Mouse (Mus musculus) gastrocnemius, postnatal 25 days (tissue): ENCODE data around the gene Zfp398. TPM values are rescaled to one million over a fixed set of nuclear protein-coding genes. Genes with fewer than 3 reads are reported as not detected.

Source experiments
- DNase-seq: peaks from one replicate; pipeline ENCODE4 v3.0.0; 2022
- long read RNA-seq, 2 experiments: library from polyadenylated mRNA; stranded (forward); transcript quantifications; one replicate each; pipeline ENCODE4 v2.0.0; 2021
- total RNA-seq, 2 experiments: library from RNA; stranded (reverse); gene quantifications; 1 replicate in 1 of 2; 2 replicates in 1 of 2; pipeline ENCODE4 v1.2.3; 2021

The Zfp398 gene
- 1 to 10 TPM; 4.7 to 4.8 TPM for total RNA-seq
- long read RNA-seq, experiment 1: 0 reads
- long read RNA-seq, experiment 2, partial matches to known transcripts: 0 of 1 reads
- long read RNA-seq, experiment 2, other reads (novel, unspliced or antisense): 1 of 1 reads

- DNase-seq: peak; percentile 94
These were observed at the start of gene Zfp398 for GRCm38 (mm10) chr6:47835482-47835983. Zfp398 (plus strand) TSS chr6:47835661.

- DNase-seq: peak; percentile 75
These were observed 47.3 kb upstream of the Zfp398 start for GRCm38 (mm10) chr6:47787941-47788736.

GRCm38 (mm10) chr6:47788821-47789220 is 46.6 kb upstream of the Zfp398 start:
- no peak for DNase-seq

DNA sequence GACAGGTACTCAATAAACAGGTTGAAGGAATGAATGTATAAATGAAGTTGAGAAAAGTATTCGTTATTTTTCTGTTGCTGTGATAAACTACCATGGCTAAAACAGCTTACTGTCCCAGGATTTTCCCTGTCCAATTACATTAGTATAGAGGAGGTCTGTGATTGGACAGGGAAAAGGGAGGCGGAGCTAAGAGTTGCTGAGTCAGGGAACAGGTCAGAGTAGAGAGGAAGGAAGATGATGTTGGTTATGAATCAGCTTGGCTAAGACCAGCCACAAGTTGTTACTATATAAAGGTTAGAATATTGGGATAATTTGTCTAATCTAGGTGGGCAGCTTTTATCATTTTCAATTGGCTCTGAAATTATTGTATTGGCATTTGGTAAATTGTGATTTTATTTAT is 44.7 kb upstream of the Zfp398 start:
- no peak for DNase-seq

GRCm38 (mm10) chr6:47792533-47792932 is 42.9 kb upstream of the Zfp398 start:
- DNase-seq: no peak

- DNase-seq: no peak
These were observed 42.2 kb upstream of the Zfp398 start for GRCm38 (mm10) chr6:47793284-47793683.

DNA sequence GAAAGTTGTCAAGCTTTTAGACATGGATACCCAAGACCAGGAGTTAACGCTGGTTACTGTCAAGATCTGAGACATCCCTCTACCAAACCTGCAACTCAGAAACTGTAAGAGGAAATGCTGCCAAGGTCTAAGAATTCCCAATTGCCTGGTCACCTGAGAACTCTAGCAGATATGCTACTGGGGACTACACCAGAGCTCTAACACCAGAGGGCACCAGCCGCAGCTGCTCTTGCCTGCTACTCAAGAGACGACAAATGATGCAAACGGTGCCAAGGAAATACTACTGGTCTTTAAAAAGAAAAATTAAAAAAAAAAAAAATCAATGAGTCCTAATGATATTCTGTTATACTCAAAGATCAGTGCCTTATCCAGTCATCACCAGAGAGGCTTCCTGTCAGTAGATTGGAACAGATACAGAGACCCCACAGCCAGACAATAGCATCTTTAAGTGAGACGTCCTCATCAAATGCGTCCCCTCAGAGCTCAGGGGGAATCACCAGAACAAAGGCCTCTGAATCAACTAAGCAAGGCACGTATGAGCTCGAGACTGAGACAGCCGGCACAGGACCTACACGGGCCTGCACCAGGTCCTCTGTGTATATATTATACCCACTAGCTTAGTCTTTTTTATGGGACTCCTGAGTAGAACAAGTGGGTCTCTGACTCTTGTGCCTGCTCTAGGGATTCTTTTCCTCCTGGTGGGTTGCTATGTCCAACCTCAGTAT is 41.2 kb upstream of the Zfp398 start:
- DNase-seq: no peak

- peak; percentile 25 for DNase-seq
These were observed 36.4 kb upstream of the Zfp398 start for GRCm38 (mm10) chr6:47799079-47799478.

DNA sequence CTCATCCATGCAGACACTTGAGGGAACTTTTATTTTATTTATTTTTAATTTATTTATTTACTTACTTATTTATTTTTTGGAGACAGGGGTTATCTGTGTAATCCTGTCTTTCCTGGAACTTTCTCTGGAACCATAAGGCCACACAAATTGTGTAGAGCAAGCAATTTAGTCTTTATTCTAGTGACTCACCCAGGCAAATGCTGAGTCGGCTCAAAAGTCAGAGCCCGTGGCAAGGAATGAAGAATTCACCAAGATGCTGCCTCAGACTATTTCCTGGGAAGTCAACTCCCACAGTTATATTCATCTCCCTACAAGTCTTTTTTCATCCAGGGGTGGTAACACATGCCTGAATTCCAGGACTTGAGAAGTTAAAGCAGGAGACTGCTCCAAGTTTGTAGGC is 29.9 kb upstream of the Zfp398 start:
- no peak for DNase-seq

DNA sequence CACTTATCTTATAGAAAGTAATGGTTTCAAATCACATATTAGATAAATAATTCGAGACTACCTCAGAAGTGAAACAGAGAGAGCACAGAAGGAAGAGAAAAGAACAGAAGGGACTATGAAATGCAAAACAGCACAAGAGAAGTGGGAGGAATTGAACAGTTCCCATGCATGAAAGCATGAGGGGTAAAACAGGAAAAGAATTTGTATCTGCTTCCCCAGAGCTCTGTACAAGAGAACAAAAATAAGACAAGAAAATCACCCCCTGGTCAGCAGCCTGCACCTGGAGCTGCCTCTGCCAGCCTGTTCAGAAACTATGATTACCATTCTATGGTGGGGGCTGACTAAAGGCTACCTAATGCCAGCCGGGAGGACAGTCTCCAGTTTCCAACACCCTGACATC is 28.0 kb upstream of the Zfp398 start:
- DNase-seq: no peak

DNA sequence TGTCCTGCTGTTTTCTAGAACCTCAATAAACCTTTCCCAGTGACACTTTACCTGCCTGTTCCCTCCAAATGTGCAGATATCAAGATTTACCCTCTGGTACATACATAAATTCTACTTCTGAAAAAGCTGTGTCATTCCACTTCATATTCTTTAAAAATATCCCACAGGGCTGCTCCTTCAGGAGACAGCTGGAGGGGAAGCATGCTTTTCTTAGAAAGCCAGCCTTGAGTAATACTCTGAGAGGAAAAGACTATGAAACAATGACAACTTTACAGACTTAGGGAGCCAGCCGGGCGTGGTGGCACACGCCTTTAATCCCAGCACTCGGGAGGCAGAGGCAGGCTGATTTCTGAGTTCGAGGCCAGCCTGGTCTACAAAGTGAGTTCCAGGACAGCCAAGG is 26.9 kb upstream of the Zfp398 start:
- DNase-seq: no peak

DNA sequence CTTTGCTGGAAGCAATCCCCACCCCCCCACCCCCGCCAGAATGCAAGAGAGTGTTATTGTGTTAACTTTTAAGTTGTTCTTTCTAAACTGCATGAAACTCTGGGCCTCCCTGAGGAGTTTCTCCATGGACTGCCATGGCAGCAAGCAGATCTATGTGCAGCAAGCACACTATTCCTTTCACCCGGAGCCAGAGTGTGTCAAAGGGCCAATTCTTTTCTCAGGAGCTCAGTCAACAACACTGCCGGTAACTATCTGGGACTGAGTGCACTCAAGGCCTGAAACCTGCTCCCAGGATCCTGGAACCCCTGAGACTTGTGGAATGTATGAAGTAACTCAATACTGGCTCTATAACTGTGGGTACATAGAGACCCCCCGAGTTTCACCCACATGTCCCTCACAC is 26.4 kb upstream of the Zfp398 start:
- DNase-seq: no peak

DNA sequence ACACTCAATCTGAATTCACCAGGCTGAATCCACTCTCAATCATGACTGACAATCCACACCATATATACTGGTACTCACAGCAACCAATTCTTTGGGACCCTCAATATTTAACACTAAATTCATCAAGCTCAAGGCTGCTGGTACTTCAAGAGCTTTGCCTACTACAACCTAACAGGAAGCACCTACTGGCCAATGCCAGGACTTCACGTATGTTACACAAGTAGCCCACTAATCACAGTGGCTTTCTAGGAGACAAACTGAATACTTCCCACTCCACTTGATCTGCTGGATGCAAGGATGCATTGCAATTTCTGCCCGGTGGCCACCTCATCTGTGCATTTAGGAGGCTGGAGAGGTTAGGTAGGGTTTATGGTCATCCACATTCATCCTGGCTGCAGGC is 25.3 kb upstream of the Zfp398 start:
- DNase-seq: no peak

DNA sequence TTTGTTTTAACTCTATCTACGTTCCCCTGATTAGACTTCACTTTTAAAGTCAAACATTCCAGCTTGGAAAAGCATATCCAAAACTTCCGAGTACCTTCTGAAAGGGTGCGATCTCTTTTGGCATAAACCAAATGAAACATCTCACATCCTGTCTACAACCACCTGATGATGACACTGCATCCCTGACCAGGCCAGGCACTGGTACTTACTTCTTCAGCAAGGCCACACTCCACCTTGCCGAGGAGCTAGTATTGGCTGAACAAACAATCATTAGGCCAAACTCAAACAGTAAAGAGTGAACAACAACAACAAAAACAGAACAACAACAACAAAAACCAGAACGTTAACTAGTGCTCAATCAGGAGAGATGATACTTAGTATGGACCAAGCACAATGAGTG is 24.1 kb upstream of the Zfp398 start:
- no peak for DNase-seq

DNA sequence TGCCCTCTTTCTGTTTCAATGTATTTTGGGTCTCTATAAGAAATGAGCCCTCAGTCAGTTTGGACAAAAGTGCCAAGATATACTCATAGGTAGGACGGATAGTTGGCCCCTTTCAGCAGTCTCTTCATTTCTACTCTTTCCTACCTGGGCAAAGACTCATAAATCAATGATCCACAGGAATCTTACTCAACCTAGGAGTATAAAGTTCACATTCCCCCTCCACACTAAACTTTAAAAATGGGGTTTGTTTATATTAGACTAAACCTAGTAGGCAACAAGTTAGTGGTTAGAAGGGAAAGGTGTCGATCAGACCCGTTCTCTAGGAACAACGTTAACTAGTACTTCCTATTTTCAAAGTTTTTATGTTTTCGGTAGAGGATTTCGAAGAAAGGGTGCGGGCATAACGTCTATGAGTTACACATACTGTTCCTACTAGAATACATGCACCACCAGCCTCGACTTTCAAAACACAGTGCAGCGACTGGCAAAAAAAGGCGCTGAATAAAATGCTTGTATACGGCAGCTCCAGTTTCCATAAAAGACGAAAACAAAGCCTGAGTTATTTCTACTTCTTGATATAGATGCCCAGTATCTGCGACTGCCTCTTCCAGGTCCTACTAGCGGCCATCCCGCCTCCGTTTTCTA is 23.1 kb upstream of the Zfp398 start:
- DNase-seq: no peak

DNA sequence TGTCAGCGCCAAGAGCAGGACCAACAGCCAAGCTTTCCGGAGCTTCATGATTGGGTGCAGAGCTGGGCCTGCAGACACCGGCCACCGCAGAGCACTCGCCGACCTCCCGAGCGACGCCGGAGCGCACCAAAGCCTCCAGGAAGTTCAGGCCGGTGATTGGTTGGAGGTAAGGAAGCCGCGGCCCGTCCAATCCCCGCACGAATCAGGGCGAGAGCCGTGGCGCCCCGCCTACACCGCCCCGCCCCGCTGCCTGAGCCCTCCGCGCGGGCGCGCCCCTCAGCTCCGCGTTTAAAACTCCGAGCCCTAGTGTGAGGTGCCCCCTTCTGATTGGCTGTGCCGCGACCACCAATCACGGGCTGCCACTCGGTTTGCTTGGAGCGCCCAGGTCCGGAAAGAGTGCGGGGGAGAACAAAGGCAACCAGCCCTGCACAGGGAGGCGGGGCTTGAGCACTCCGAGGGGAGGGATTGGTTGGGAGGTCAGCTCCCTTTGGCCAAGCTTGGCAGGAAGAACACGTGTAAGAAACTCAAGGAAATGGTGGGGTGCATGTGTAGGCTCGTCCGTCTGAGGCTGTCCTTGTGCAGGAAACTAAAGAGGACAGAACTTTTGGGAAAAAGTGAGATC is 22.1 kb upstream of the Zfp398 start, which contains the start of gene Pdia4:
Pdia4 (minus strand) TSS at position 174 of the 622 bp plus-strand sequence.
- peak; percentile 99 for DNase-seq

DNA sequence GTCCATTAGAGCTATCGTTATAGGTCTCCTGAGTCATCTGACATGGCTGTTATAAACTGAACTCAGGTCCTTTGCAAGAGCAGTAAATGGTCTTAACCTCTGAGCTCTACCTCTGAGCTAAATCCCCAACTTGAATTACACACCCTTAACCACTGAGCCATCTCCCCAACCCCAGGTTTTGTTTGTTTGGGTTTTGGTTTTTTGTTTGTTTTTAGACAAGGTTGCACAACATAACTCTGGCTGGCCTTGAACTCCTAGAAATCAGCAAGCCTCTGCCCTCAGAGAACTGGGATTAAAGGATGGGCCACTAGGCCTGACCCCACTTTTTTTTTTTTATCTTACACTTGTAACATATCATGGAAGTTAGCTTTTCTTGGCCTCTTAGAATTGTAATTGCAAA is 19.3 kb upstream of the Zfp398 start:
- no peak for DNase-seq

DNA sequence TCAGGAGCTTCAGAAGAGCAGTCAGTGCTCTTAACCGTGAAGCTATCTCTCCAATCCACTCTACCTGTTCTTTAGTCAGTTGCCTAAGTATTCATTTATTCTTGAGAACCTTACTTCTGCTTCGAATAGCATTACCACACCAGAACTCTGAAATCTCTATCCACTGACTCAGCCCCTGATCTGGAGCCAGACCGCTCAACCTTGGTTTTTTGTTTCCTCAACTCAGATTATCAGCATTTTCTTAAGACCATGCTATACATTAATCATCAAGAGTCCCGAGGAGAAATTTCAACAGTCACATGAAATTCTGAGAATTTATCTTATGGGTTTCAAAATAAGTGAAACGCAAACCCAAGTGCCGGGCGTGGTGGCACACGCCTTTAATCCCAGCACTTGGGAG is 16.7 kb upstream of the Zfp398 start:
- DNase-seq: no peak

DNA sequence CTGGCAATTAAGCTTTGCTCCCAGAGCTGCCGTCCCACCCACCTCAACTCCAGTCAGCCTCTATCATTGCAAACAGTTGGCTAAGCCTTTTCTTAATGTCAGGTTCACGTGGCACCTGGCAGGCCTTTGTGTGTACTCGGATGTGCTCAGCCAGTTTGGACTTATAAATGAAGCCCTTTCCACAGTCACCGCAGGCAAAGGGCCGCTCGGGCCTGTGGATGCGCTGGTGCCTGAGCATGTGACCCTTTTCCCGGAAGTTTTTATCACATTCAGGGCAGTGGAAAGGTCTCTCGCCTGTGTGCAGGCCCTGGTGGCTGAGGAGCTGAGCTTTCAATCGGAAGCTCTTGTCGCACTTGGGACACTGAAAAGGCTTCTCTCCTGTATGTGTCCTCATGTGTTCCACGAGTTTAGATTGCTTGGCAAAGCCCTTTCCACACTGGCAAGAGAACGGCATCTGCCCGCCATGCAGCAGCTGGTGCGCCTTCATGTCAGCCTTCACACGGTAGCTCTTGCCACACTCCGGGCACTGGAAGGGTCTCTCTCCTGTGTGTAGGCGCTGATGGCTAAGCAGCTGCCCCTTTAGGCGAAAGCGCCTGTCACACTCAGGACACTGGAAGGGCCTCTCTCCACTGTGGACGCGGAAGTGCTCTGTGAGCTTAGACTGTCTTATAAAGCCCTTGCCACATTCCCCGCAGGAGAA is 15.7 kb upstream of the Zfp398 start:
- no peak for DNase-seq

- DNase-seq: no peak
These were observed 14.2 kb upstream of the Zfp398 start for GRCm38 (mm10) chr6:47821236-47821635.

GRCm38 (mm10) chr6:47821776-47822175 is 13.7 kb upstream of the Zfp398 start:
- DNase-seq: no peak

DNA sequence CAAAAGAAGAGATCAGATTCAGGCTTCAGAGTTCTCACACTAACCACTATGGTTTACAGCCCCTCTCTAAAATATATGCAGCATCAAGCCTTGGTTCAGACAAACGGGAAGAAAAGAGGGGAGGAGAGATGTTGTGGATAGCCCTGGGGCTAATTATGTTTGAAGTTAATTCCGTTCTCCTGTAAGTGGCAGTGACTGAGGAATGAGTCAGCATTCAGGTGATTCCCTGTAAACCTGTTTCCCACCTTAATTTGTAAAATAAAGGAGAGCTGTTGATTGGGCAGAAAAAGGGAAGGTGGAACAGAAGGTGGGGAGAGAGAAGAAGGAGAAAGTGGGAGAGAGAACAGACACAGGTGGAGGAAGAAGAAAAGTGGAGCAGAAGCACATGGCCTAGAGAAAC is 11.2 kb upstream of the Zfp398 start:
- DNase-seq: no peak
